Mouse (Mus musculus): ENCODE measurements around the gene Grhl1. TPM values are rescaled to one million over a fixed set of nuclear protein-coding genes. Genes with fewer than 3 reads are reported as not detected.

The Grhl1 gene
- polyA plus RNA-seq, 1 experiment from 2014 or later = 0.87 TPM

- ATAC-seq (replicated peaks; ENCODE audit: low FRiP score, low TSS enrichment, low read depth) (no peak), DNase-seq (ENCODE audit: low spot score) (no peak)
- Histone ChIP-seq H3K4me1 (replicated peaks; ENCODE audit: control insufficient read depth, insufficient read depth, low read length) (no peaks in the 10 kb centered on the region), H3K27ac (ENCODE audit: low read depth) (no peak overlapping the region), H3K4me2 (ENCODE audit: low read length) (no peak overlapping the region), H3K27me3 (replicated peaks; ENCODE audit: control insufficient read depth, insufficient read depth, low read length) (no peaks in the 10 kb centered on the region), H3K9me3 (ENCODE audit: control insufficient read depth, low read length) (no peaks in the 10 kb centered on the region), H3K9ac (ENCODE audit: low read length) (no peak overlapping the region), H3K4me3 (ENCODE audit: low read depth, low read length) (no peak overlapping the region), H3K36me3 (ENCODE audit: control insufficient read depth, insufficient read depth, low read length) (no peaks in the 10 kb centered on the region)
- WGBS = 81% methylated on average over 1 of the region's 1 CpGs
These were observed 8.4 kb downstream of the Grhl1 start for GRCm38 (mm10) chr12:24580452-24580851.

DNA sequence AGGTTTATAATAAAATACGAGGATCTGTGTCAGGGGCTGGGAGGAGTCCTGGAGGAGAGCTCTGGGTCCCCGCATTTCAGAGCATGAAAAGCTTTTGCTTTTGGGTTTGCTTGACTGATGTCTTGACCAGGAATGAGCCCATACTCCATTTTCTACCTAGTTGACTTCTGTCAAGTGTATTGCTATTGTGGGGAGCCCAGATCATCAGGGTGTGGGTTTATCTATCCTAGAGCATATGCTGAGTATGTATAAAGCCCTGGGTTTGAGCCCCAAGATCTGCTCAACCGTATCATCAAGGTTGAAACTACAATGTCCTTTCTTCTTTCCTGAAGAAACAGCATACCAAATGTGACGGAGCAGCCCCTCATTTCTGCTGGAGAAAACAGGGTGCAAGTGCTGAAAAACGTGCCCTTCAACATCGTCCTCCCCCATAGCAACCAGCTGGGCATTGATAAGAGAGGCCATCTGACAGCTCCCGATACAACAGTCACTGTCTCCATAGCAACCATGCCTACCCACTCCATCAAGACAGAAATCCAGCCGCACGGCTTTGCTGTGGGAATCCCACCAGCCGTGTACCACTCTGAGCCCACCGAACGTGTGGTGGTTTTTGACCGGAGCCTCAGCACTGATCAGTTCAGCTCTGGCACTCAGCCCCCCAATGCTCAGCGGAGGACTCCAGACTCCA is 9.1 kb downstream of the Grhl1 start:
- no peak overlapping the region for H3K4me2 ChIP-seq (ENCODE audit: low read length)
- no peak overlapping the region for H3K4me3 ChIP-seq (ENCODE audit: low read depth, low read length)
- no peak overlapping the region for H3K27ac ChIP-seq (ENCODE audit: low read depth)
- H3K36me3 ChIP-seq (ENCODE audit: control insufficient read depth, insufficient read depth, low read length) = no peaks in the 10 kb centered on the region
- WGBS = 74% methylated on average over 14 of the region's 14 CpGs
- H3K4me1 ChIP-seq (replicated peaks; ENCODE audit: control insufficient read depth, insufficient read depth, low read length) = no peaks in the 10 kb centered on the region
- H3K27me3 ChIP-seq (replicated peaks; ENCODE audit: control insufficient read depth, insufficient read depth, low read length) = no peaks in the 10 kb centered on the region
- DNase-seq (ENCODE audit: low spot score) = no peak
- no peak overlapping the region for H3K9ac ChIP-seq (ENCODE audit: low read length)
- no peak for ATAC-seq (replicated peaks; ENCODE audit: low FRiP score, low TSS enrichment, low read depth)
- no peaks in the 10 kb centered on the region for H3K9me3 ChIP-seq (ENCODE audit: control insufficient read depth, low read length)

- no peak overlapping the region for H3K27ac ChIP-seq (ENCODE audit: low read depth)
- H3K4me3 ChIP-seq (ENCODE audit: low read depth, low read length) = no peak overlapping the region
- H3K9ac ChIP-seq (ENCODE audit: low read length) = no peak overlapping the region
- WGBS = 87% methylated on average over 3 of the region's 3 CpGs
- no peak for ATAC-seq (replicated peaks; ENCODE audit: low FRiP score, low TSS enrichment, low read depth)
- H3K4me2 ChIP-seq (ENCODE audit: low read length) = no peak overlapping the region
- no peak for DNase-seq (ENCODE audit: low spot score)
- H3K36me3 ChIP-seq (ENCODE audit: control insufficient read depth, insufficient read depth, low read length) = no peaks in the 10 kb centered on the region
- no peaks in the 10 kb centered on the region for H3K4me1 ChIP-seq (replicated peaks; ENCODE audit: control insufficient read depth, insufficient read depth, low read length)
- no peaks in the 10 kb centered on the region for H3K27me3 ChIP-seq (replicated peaks; ENCODE audit: control insufficient read depth, insufficient read depth, low read length)
- H3K9me3 ChIP-seq (ENCODE audit: control insufficient read depth, low read length) = no peaks in the 10 kb centered on the region
These were observed 11.6 kb downstream of the Grhl1 start for GRCm38 (mm10) chr12:24583653-24584052.

DNA sequence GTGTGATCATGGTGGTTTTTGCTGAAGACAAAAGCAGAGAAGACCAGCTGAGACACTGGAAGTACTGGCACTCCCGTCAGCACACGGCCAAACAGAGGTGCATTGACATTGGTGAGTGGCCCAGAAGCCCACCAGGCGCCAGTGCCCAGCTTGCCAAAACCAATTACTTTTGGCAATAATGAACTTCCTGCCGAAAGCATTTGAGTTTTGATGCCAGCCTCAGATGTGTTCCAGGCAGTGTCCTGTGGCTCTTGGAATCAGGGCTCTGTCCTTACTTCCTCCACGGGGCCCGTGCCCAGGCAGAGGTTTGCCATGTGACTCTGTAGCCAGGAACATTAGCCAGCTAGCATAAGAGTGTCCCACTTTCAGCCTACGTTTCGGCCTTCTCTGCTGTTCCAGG is 12.8 kb downstream of the Grhl1 start:
- no peaks in the 10 kb centered on the region for H3K36me3 ChIP-seq (ENCODE audit: control insufficient read depth, insufficient read depth, low read length)
- WGBS = 89% methylated on average over 8 of the region's 8 CpGs
- H3K27ac ChIP-seq (ENCODE audit: low read depth) = no peak overlapping the region
- H3K4me3 ChIP-seq (ENCODE audit: low read depth, low read length) = no peak overlapping the region
- no peaks in the 10 kb centered on the region for H3K9me3 ChIP-seq (ENCODE audit: control insufficient read depth, low read length)
- no peak overlapping the region for H3K4me2 ChIP-seq (ENCODE audit: low read length)
- no peaks in the 10 kb centered on the region for H3K27me3 ChIP-seq (replicated peaks; ENCODE audit: control insufficient read depth, insufficient read depth, low read length)
- H3K4me1 ChIP-seq (replicated peaks; ENCODE audit: control insufficient read depth, insufficient read depth, low read length) = no peaks in the 10 kb centered on the region
- H3K9ac ChIP-seq (ENCODE audit: low read length) = no peak overlapping the region
- DNase-seq (ENCODE audit: low spot score) = no peak
- no peak for ATAC-seq (replicated peaks; ENCODE audit: low FRiP score, low TSS enrichment, low read depth)

DNA sequence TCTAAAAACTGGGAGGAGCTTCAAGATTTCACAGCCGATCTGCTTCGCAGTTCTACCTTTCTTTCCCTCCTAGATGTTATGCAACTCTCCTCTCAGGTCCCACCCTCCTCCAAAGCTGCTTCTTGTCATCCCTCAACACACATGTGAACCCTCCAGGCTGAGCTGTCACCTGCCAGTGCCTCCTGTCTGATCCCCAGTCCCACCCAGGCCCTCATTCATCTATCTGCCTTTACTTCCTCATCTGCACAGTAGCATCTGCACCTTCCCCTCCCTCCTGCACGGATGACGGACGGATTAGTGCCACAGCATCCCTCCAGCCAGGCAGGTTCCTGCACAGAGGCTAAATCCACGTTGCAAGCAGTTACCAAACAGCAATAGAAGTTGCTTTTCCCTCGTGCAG is 14.1 kb downstream of the Grhl1 start:
- no peaks in the 10 kb centered on the region for H3K36me3 ChIP-seq (ENCODE audit: control insufficient read depth, insufficient read depth, low read length)
- H3K4me2 ChIP-seq (ENCODE audit: low read length) = no peak overlapping the region
- no peaks in the 10 kb centered on the region for H3K9me3 ChIP-seq (ENCODE audit: control insufficient read depth, low read length)
- DNase-seq (ENCODE audit: low spot score) (no peak), ATAC-seq (replicated peaks; ENCODE audit: low FRiP score, low TSS enrichment, low read depth) (no peak)
- H3K4me1 ChIP-seq (replicated peaks; ENCODE audit: control insufficient read depth, insufficient read depth, low read length) = no peaks in the 10 kb centered on the region
- WGBS = 73% methylated on average over 7 of the region's 7 CpGs
- H3K27me3 ChIP-seq (replicated peaks; ENCODE audit: control insufficient read depth, insufficient read depth, low read length) = no peaks in the 10 kb centered on the region
- H3K9ac ChIP-seq (ENCODE audit: low read length) = no peak overlapping the region
- no peak overlapping the region for H3K4me3 ChIP-seq (ENCODE audit: low read depth, low read length)
- no peak overlapping the region for H3K27ac ChIP-seq (ENCODE audit: low read depth)

GRCm38 (mm10) chr12:24590371-24590770 is 18.3 kb downstream of the Grhl1 start:
- H3K4me3 ChIP-seq (ENCODE audit: low read depth, low read length) = no peak overlapping the region
- DNase-seq (ENCODE audit: low spot score) (no peak), ATAC-seq (replicated peaks; ENCODE audit: low FRiP score, low TSS enrichment, low read depth) (no peak)
- H3K27ac ChIP-seq (ENCODE audit: low read depth) = no peak overlapping the region
- H3K4me1 ChIP-seq (replicated peaks; ENCODE audit: control insufficient read depth, insufficient read depth, low read length) = peaks cover 8% of the 10 kb centered on the region
- no peaks in the 10 kb centered on the region for H3K9me3 ChIP-seq (ENCODE audit: control insufficient read depth, low read length)
- H3K27me3 ChIP-seq (replicated peaks; ENCODE audit: control insufficient read depth, insufficient read depth, low read length) = no peaks in the 10 kb centered on the region
- no peak overlapping the region for H3K4me2 ChIP-seq (ENCODE audit: low read length)
- WGBS = 73% methylated on average over 7 of the region's 7 CpGs
- H3K36me3 ChIP-seq (ENCODE audit: control insufficient read depth, insufficient read depth, low read length) = no peaks in the 10 kb centered on the region
- no peak overlapping the region for H3K9ac ChIP-seq (ENCODE audit: low read length)

DNA sequence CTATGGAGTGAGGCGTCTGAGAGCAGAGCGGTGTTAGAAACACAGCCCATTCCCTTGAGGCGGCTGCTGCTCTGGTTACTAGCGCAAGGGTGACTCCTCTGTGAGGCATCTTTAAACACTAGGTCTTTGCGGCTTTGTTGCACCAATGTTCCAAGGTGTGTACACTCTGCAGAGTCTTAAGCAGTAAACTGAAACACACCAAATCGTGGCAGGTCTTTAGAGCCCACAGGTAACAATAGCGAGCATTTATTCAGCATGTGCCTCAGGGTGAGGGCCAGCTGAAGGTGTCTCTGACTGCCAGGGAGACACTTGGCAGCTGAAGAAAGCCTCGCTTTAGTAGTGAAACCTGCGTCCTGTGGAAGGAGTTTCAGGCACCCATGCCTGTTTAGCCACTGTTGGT is 20.0 kb downstream of the Grhl1 start:
- no peak overlapping the region for H3K27ac ChIP-seq (ENCODE audit: low read depth)
- 84% methylated on average over 9 of the region's 9 CpGs for WGBS
- H3K4me1 ChIP-seq (replicated peaks; ENCODE audit: control insufficient read depth, insufficient read depth, low read length) = peaks cover 8% of the 10 kb centered on the region
- H3K27me3 ChIP-seq (replicated peaks; ENCODE audit: control insufficient read depth, insufficient read depth, low read length) = no peaks in the 10 kb centered on the region
- no peaks in the 10 kb centered on the region for H3K36me3 ChIP-seq (ENCODE audit: control insufficient read depth, insufficient read depth, low read length)
- no peak for ATAC-seq (replicated peaks; ENCODE audit: low FRiP score, low TSS enrichment, low read depth)
- no peak overlapping the region for H3K4me2 ChIP-seq (ENCODE audit: low read length)
- H3K9ac ChIP-seq (ENCODE audit: low read length) = no peak overlapping the region
- H3K4me3 ChIP-seq (ENCODE audit: low read depth, low read length) = no peak overlapping the region
- no peak for DNase-seq (ENCODE audit: low spot score)
- no peaks in the 10 kb centered on the region for H3K9me3 ChIP-seq (ENCODE audit: control insufficient read depth, low read length)

DNA sequence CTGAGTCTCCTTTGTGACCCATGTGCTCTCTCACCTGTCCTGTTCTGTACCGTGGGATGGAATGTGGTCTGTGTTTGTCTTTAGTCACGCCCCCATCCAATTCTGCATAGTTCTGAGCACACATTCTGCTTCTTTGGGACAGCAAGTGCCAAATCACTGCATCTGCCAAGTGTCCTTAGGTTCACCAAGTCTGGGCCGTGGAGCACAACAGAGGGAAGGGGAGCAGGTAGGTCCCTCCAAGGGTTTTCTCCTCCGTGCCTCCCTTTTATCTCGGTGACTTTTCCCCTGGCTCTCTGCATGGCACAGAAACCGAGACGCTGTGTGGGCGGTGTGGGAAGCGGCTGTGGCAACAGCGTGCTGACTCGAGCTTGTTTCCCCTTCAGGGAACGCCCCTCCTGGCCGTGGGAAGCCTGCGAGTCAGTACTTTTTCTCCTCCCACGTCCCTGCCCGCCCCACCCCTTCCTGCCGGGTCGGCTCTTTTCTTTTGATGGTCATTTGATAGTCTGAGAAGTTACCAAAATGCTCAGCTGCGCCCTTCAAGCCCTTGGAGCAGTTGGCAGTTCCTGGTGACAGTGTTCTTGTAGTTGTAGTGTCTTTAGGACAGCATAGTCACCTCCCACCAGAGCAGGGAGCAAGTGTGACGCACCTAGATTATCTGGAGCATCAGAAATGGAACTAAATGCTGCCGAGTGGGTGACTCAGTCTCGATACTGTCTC is 21.0 kb downstream of the Grhl1 start:
- Histone ChIP-seq H3K27ac (ENCODE audit: low read depth) (no peak overlapping the region), H3K4me3 (ENCODE audit: low read depth, low read length) (peak overlapping the region; percentile 21; the same call in 1 of the 2 replicates), H3K36me3 (ENCODE audit: control insufficient read depth, insufficient read depth, low read length) (no peaks in the 10 kb centered on the region), H3K9ac (ENCODE audit: low read length) (no peak overlapping the region), H3K9me3 (ENCODE audit: control insufficient read depth, low read length) (no peaks in the 10 kb centered on the region), H3K4me1 (replicated peaks; ENCODE audit: control insufficient read depth, insufficient read depth, low read length) (peaks cover 8% of the 10 kb centered on the region), H3K4me2 (ENCODE audit: low read length) (peak overlapping the region; percentile 50), H3K27me3 (replicated peaks; ENCODE audit: control insufficient read depth, insufficient read depth, low read length) (no peaks in the 10 kb centered on the region)
- 15% methylated on average over 22 of the region's 22 CpGs for WGBS
- ATAC-seq (replicated peaks; ENCODE audit: low FRiP score, low TSS enrichment, low read depth) (0 out of 2 replicates have a peak, but pooled peaks have one; percentile 59), DNase-seq (ENCODE audit: low spot score) (no peak)

DNA sequence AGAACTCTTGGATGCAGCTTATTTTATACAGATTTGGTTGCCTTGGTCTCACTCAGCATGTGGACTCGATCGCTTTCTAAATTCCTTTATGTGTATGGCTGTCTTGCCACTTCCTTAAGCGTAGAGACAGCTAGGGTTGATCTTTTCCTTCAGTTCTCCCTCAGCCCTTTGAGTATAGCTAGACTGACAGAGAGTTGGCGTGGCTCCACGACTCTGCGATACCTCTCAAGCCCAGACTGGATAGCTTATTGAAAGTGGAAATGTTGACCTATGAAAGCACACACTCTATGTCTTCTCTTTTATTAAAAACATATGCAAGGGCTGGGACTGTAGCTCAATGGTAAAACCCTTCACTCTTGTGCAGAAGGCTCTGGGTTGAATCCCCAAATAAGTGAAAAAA is 25.3 kb downstream of the Grhl1 start:
- DNase-seq (ENCODE audit: low spot score) (no peak), ATAC-seq (replicated peaks; ENCODE audit: low FRiP score, low TSS enrichment, low read depth) (no peak)
- Histone ChIP-seq H3K9me3 (ENCODE audit: control insufficient read depth, low read length) (no peaks in the 10 kb centered on the region), H3K27me3 (replicated peaks; ENCODE audit: control insufficient read depth, insufficient read depth, low read length) (no peaks in the 10 kb centered on the region), H3K4me1 (replicated peaks; ENCODE audit: control insufficient read depth, insufficient read depth, low read length) (peaks cover 8% of the 10 kb centered on the region), H3K36me3 (ENCODE audit: control insufficient read depth, insufficient read depth, low read length) (no peaks in the 10 kb centered on the region), H3K4me3 (ENCODE audit: low read depth, low read length) (no peak overlapping the region), H3K27ac (ENCODE audit: low read depth) (no peak overlapping the region), H3K9ac (ENCODE audit: low read length) (no peak overlapping the region), H3K4me2 (ENCODE audit: low read length) (no peak overlapping the region)
- WGBS = 76% methylated on average over 6 of the region's 6 CpGs

Data from intestine, embryonic 14.5 days (tissue).